Mouse (Mus musculus): ENCODE data around the gene Zbtb9. TPM values are rescaled to one million over a fixed set of nuclear protein-coding genes. Genes with fewer than 3 reads are reported as not detected.

Gene Zbtb9
- total and polyA plus RNA-seq, 2 experiments from 2014 or later = 4.0 to 5.4 TPM

DNA sequence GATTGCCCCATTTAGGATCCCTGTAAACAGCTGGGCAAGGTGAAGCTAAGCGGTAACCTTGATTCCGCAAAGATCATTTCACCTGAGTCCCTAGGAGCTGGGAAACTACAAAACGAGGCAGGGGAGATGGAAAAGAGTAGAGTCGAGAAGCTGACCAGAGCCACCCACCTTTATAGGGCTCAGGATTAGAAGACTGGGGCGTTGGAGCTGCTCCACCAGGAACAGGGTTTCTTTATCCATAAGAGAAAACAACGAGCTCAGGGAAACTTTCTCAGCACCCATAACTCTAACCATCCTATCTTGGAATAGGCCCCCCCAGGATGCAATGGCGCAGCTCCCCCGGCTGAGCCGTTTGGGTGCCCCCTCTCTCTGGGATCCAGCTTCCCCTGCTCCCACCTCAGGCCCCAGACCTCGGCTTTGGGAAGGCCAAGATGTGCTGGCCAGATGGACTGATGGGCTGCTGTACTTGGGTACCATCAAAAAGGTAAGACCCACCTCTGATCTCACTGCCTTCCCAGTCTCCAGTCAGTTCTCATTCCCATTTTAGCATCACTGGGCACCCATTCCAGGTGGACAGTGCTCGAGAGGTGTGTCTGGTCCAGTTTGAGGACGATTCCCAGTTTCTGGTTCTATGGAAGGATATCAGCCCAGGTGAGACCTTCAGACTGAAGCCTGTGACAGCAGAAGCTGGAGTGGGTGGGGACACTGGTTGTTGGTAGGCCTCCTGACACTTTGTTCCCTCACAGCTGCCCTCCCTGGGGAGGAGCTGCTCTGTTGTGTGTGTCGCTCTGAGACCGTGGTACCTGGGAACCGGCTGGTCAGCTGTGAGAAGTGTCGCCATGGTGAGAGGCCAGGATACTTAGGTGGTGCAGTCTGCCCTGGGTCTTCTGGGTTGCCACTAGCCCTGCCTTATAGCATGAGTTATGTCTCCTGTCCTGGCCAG is 38.8 kb upstream of the Zbtb9 start:
- Histone ChIP-seq H3K4me1 (ENCODE audit: control insufficient read depth, insufficient read depth) (peaks cover 20% of the 10 kb centered on the region), H3K27me3 (ENCODE audit: control insufficient read depth, insufficient read depth, low read length) (no peaks in the 10 kb centered on the region), H3K4me3 (ENCODE audit: low read depth, low read length) (peak overlapping the region; percentile 72), H3K9ac (replicated peaks; ENCODE audit: low read depth, low read length) (no peak overlapping the region), H3K9me3 (replicated peaks; ENCODE audit: control insufficient read depth, low read length) (no peaks in the 10 kb centered on the region), H3K27ac (ENCODE audit: low read depth) (no peak overlapping the region), H3K36me3 (replicated peaks; ENCODE audit: control insufficient read depth, insufficient read depth, low read length) (peaks cover 32% of the 10 kb centered on the region), H3K4me2 (ENCODE audit: low read depth, low read length) (peak overlapping the region; percentile 94)
- no peak for ATAC-seq (ENCODE audit: insufficient read depth, low read depth)
- no peak for DNase-seq (ENCODE audit: low spot score)
- no peak for TF ChIP-seq EP300 (IDR thresholded peaks at IDR 0.05; ENCODE audit: low read depth)
- no peak for TF ChIP-seq CTCF (IDR thresholded peaks at IDR 0.05; ENCODE audit: low read depth)
- 80% methylated on average over 16 of the region's 16 CpGs for WGBS

DNA sequence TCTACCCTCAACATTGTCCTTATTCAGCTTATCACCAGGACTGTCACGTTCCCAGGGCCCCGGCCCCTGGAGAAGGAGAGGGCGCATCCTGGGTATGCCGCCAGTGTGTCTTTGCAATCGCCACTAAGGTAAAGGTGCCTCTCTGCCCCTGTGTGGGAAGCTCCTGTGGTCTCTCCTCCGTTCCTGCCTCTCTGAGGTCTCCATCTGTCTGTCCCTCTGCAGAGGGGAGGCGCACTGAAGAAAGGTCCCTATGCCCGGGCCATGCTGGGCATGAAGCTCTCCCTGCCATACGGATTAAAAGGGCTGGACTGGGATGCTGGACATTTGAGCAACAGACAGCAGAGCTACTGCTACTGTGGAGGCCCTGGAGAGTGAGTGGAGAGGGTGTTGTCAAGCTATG is 37.9 kb upstream of the Zbtb9 start:
- H3K4me1 ChIP-seq (ENCODE audit: control insufficient read depth, insufficient read depth) = peaks cover 20% of the 10 kb centered on the region

DNA sequence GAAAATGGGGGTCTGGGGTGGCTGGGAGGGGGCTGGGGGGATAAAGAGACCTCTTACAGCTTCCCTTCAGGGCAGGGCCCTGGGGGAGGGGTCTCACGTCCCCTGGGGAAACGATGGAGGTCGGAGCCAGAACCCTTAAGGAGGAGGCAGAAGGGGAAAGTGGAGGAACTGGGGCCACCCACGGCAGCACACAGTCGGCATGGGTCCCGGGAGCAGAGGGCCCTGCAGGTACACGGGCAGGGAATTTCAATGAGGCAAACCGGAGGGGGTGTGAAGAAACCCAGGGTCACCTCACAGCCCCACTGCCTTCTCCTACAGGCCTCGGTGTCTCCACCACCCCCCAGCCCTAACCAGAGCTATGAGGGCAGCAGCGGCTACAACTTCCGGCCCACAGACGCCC is 36.5 kb upstream of the Zbtb9 start:
- TF ChIP-seq CTCF (IDR thresholded peaks at IDR 0.05; ENCODE audit: low read depth) (no peak), EP300 (IDR thresholded peaks at IDR 0.05; ENCODE audit: low read depth) (no peak)
- H3K9ac ChIP-seq (replicated peaks; ENCODE audit: low read depth, low read length) = no peak overlapping the region
- peaks cover 20% of the 10 kb centered on the region for H3K4me1 ChIP-seq (ENCODE audit: control insufficient read depth, insufficient read depth)
- DNase-seq (ENCODE audit: low spot score) = no peak
- no peak for ATAC-seq (ENCODE audit: insufficient read depth, low read depth)
- WGBS = 80% methylated on average over 12 of the region's 12 CpGs
- no peaks in the 10 kb centered on the region for H3K27me3 ChIP-seq (ENCODE audit: control insufficient read depth, insufficient read depth, low read length)
- H3K36me3 ChIP-seq (replicated peaks; ENCODE audit: control insufficient read depth, insufficient read depth, low read length) = peaks cover 21% of the 10 kb centered on the region
- H3K4me2 ChIP-seq (ENCODE audit: low read depth, low read length) = no peak overlapping the region
- H3K27ac ChIP-seq (ENCODE audit: low read depth) = no peak overlapping the region
- no peak overlapping the region for H3K4me3 ChIP-seq (ENCODE audit: low read depth, low read length)
- no peaks in the 10 kb centered on the region for H3K9me3 ChIP-seq (replicated peaks; ENCODE audit: control insufficient read depth, low read length)

More for the DNA sequence above, 37.9 kb upstream of the Zbtb9 start:
- H3K9me3 ChIP-seq (replicated peaks; ENCODE audit: control insufficient read depth, low read length) = no peaks in the 10 kb centered on the region
- no peak overlapping the region for H3K4me3 ChIP-seq (ENCODE audit: low read depth, low read length)
- peaks cover 26% of the 10 kb centered on the region for H3K36me3 ChIP-seq (replicated peaks; ENCODE audit: control insufficient read depth, insufficient read depth, low read length)
- no peak overlapping the region for H3K9ac ChIP-seq (replicated peaks; ENCODE audit: low read depth, low read length)
- ATAC-seq (ENCODE audit: insufficient read depth, low read depth) = no peak
- no peak for DNase-seq (ENCODE audit: low spot score)
- H3K27me3 ChIP-seq (ENCODE audit: control insufficient read depth, insufficient read depth, low read length) = no peaks in the 10 kb centered on the region
- H3K4me2 ChIP-seq (ENCODE audit: low read depth, low read length) = no peak overlapping the region
- 82% methylated on average over 9 of the region's 9 CpGs for WGBS
- H3K27ac ChIP-seq (ENCODE audit: low read depth) = no peak overlapping the region
- TF ChIP-seq EP300 (IDR thresholded peaks at IDR 0.05; ENCODE audit: low read depth) (no peak), CTCF (IDR thresholded peaks at IDR 0.05; ENCODE audit: low read depth) (no peak)

DNA sequence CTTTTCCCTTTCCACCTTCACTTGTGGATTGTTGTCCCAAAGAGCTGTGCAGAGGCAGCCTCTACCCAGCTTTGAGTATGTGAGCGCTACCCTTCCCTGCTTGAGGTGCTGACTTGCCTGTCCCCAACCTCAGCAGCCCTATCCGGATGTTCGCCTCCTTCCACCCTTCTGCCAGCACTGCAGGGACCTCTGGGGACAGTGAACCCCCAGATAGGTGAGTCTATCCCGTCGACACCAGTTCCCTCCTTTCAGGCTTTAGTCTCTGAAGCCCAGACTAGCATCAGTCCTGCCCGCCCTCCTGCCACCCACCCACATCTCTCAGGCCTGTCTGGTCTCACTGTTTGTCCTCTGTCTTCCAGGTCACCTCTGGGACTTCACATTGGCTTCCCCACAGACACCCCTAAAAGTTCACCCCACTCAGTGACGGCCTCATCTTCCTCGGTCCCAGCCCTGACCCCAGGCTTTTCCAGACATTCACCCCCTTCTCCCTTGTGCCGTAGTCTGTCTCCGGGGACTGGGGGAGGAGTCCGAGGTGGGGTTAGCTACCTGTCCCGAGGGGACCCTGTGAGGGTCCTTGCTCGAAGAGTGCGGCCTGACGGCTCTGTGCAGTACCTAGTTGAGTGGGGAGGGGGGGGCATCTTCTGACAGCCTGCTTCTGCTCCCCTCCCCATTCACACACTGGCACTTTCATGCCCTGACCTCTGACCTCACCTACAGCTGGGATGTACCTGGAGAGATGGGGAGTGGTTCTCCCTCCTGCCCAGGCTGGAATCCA is 35.9 kb upstream of the Zbtb9 start:
- DNase-seq (ENCODE audit: low spot score) (no peak), ATAC-seq (ENCODE audit: insufficient read depth, low read depth) (no peak)
- 88% methylated on average over 15 of the region's 15 CpGs for WGBS
- H3K4me3 ChIP-seq (ENCODE audit: low read depth, low read length) = no peak overlapping the region
- H3K4me2 ChIP-seq (ENCODE audit: low read depth, low read length) = no peak overlapping the region
- TF ChIP-seq EP300 (IDR thresholded peaks at IDR 0.05; ENCODE audit: low read depth) = no peak
- no peak for TF ChIP-seq CTCF (IDR thresholded peaks at IDR 0.05; ENCODE audit: low read depth)
- peaks cover 21% of the 10 kb centered on the region for H3K36me3 ChIP-seq (replicated peaks; ENCODE audit: control insufficient read depth, insufficient read depth, low read length)
- no peaks in the 10 kb centered on the region for H3K9me3 ChIP-seq (replicated peaks; ENCODE audit: control insufficient read depth, low read length)
- H3K9ac ChIP-seq (replicated peaks; ENCODE audit: low read depth, low read length) = no peak overlapping the region
- no peaks in the 10 kb centered on the region for H3K27me3 ChIP-seq (ENCODE audit: control insufficient read depth, insufficient read depth, low read length)
- H3K27ac ChIP-seq (ENCODE audit: low read depth) = no peak overlapping the region
- H3K4me1 ChIP-seq (ENCODE audit: control insufficient read depth, insufficient read depth) = peaks cover 20% of the 10 kb centered on the region

GRCm38 (mm10) chr17:26937883-26938695 is 34.9 kb upstream of the Zbtb9 start:
- ATAC-seq (ENCODE audit: insufficient read depth, low read depth) (no peak), DNase-seq (ENCODE audit: low spot score) (no peak)
- peak overlapping the region; percentile 82 for H3K4me3 ChIP-seq (ENCODE audit: low read depth, low read length)
- H3K27me3 ChIP-seq (ENCODE audit: control insufficient read depth, insufficient read depth, low read length) = no peaks in the 10 kb centered on the region
- no peak for TF ChIP-seq EP300 (IDR thresholded peaks at IDR 0.05; ENCODE audit: low read depth)
- TF ChIP-seq CTCF (IDR thresholded peaks at IDR 0.05; ENCODE audit: low read depth) = no peak
- H3K27ac ChIP-seq (ENCODE audit: low read depth) = peak overlapping the region; percentile 87
- H3K4me2 ChIP-seq (ENCODE audit: low read depth, low read length) = peak overlapping the region; percentile 97
- peaks cover 20% of the 10 kb centered on the region for H3K4me1 ChIP-seq (ENCODE audit: control insufficient read depth, insufficient read depth)
- H3K9me3 ChIP-seq (replicated peaks; ENCODE audit: control insufficient read depth, low read length) = no peaks in the 10 kb centered on the region
- H3K9ac ChIP-seq (replicated peaks; ENCODE audit: low read depth, low read length) = peak overlapping the region; percentile 71
- 51% methylated on average over 16 of the region's 16 CpGs for WGBS
- H3K36me3 ChIP-seq (replicated peaks; ENCODE audit: control insufficient read depth, insufficient read depth, low read length) = peaks cover 21% of the 10 kb centered on the region
